Mouse (Mus musculus) forebrain, embryonic 10.5 days (tissue): ENCODE data around the gene Psmc4. TPM values are rescaled to one million over a fixed set of nuclear protein-coding genes. Genes with fewer than 3 reads are reported as not detected.

Experiments
- DNase-seq: peaks from one replicate; pipeline ENCODE4 v3.0.0-alpha.2; 2017; ENCODE audit warnings: low spot score; ENCODE audit errors: extremely low spot score
- H3K27ac ChIP-seq: fragments of 300-500 bp; sonication (generic); 2 replicates; pipeline ENCODE4 v1.5.1; 2016; ENCODE audit warnings: mild to moderate bottlenecking
- H3K27me3 ChIP-seq: fragments of 300-500 bp; sonication (generic); 2 replicates; pipeline ENCODE4 v1.6.1; 2016; ENCODE audit warnings: mild to moderate bottlenecking; ENCODE audit not compliant: poor library complexity, severe bottlenecking
- H3K36me3 ChIP-seq: fragments of 300-500 bp; sonication (generic); replicated peaks from 2 replicates; pipeline ENCODE4 v1.6.1; 2016; ENCODE audit warnings: mild to moderate bottlenecking, moderate library complexity
- H3K4me1 ChIP-seq: fragments of 300-500 bp; sonication (generic); 2 replicates; pipeline ENCODE4 v1.6.1; 2016
- H3K4me3 ChIP-seq: fragments of 300-500 bp; sonication (generic); 2 replicates; pipeline ENCODE4 v1.5.1; 2016; ENCODE audit warnings: mild to moderate bottlenecking, moderate library complexity
- H3K9me3 ChIP-seq: fragments of 300-500 bp; sonication (generic); 2 replicates; pipeline ENCODE4 v1.6.1; 2016; ENCODE audit warnings: mild to moderate bottlenecking, moderate library complexity
- WGBS: fragments of 180-500 bp; shearing (Covaris S2); methylation state at CpG from one replicate; pipeline ENCODE4 v1.1.7; 2016; 5-methylcytosine and 5-hydroxymethylcytosine counted together
- polyA plus RNA-seq: library from polyadenylated mRNA; unstranded; fragments of >200 nt; fragmentation: Nextera tagmentation; extraction: Ambion mirVana; gene quantifications from 2 replicates; pipeline ENCODE4 v1.2.1, GENCODE M21; 2016

Gene Psmc4
- polyA plus RNA-seq, result 445 and 464 TPM in 2 replicates

DNA sequence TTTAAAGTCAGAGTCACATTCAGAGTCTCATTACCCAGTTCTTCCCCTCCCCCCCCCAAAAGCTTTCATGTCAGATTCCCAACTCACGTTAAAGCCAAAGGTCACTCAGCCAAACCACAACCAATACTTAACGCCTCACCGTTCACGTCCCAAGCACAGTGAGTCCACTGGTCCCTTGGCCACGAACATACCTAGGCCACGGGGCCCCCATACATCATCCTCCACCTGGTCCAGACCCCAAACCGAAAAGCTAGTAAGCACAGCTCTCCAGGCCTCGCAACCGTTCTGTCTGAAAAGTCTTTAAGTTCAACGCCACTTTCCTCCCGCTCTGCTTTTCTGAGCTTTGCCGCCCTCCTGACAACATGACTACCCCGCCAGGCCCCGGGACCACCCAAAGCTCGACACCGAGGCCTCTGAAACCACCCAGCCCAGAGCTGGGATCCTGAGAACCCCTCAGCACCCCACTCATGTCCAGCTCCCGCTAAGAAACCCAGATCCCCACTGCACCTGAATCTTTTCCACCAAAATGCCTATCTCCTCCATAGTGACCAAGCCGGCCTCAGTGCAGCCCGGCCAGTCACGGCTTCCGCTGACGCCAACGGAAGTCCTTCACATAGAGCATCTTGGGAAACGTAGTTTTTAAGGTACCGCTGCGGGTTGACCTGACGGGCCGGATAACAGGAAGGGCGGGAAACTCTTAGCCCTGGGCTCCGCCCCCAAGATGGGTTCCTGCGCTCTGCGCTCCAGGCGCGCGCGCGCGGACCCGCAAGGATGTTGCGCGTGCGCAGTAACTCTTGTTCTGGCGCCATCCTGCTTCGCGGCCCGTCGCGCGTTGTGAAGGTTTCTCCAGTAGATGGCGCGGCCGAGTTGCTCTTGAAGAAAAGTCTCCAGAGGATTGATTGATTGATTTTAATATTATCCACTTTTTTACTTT lies at the start of gene Psmc4:
TSS of gene Psmc4 (minus strand) at position 626 of the 934 bp plus-strand sequence.
- Histone ChIP-seq H3K4me1 (peaks cover 17% of the 10 kb centered on the region), H3K4me3 (peak within 1 kb of the TSS; percentile 78), H3K27me3 (no peaks in the 10 kb centered on the region), H3K9me3 (no peaks in the 10 kb centered on the region), H3K27ac (peak within 1 kb of the TSS; percentile 88), H3K36me3 (peaks cover 43% of the 10 kb centered on the region)
- WGBS, result under 1% methylated on average over 52 of the region's 52 CpGs
- DNase-seq, result peak; percentile 95

DNA sequence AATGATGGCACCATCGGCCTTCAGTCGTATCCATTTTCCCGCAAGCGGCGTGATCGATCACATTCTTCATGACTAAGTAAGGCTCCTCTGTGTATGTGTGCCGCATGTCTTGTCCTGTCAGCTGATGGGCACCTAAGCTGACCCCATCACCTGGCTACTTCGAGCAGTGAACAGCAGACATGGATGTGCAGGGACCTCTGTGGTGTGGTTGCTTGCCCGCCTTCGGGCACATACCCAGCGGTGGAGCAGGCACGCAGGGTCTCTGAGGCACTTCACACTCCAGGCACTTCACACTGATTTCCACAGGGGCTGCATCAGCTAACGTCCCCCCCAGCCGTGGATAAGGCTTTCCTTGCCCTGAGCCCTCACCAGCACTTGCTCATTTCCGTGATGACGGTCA lies 49.2 kb upstream of the Psmc4 start:
- no peak for DNase-seq
- WGBS, result 91% methylated on average over 16 of the region's 16 CpGs
- Histone ChIP-seq H3K36me3 (no peaks in the 10 kb centered on the region), H3K4me1 (no peaks in the 10 kb centered on the region), H3K9me3 (peaks cover 24% of the 10 kb centered on the region), H3K27ac (no peak overlapping the region), H3K27me3 (peaks cover 7% of the 10 kb centered on the region; the same call in 1 of the 2 replicates), H3K4me3 (no peak overlapping the region)

DNA sequence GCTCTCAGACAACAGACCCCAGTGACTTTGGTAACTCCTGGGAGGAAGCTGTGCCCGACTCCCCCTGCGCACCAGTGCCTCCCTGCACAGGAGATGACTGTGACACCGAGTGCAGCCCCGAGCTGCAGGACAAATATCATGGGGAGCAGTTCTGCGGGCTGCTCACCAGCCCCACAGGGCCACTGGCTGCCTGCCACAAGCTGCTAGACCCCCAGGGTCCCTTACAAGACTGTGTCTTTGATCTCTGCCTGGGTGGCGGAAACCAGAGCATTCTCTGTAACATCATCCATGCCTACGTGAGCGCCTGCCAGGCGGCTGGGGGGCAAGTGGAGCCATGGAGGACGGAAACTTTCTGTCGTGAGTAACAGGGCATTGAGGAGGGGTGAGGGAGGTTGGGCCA lies 43.6 kb upstream of the Psmc4 start:
- 53% methylated on average over 11 of the region's 11 CpGs for WGBS
- no peak overlapping the region for H3K27ac ChIP-seq
- peaks cover 6% of the 10 kb centered on the region; the same call in 1 of the 2 replicates for H3K4me1 ChIP-seq
- DNase-seq, result no peak
- H3K4me3 ChIP-seq, result no peak overlapping the region
- H3K27me3 ChIP-seq, result no peaks in the 10 kb centered on the region
- H3K36me3 ChIP-seq, result no peaks in the 10 kb centered on the region
- peaks cover 2% of the 10 kb centered on the region; the same call in 1 of the 2 replicates for H3K9me3 ChIP-seq

DNA sequence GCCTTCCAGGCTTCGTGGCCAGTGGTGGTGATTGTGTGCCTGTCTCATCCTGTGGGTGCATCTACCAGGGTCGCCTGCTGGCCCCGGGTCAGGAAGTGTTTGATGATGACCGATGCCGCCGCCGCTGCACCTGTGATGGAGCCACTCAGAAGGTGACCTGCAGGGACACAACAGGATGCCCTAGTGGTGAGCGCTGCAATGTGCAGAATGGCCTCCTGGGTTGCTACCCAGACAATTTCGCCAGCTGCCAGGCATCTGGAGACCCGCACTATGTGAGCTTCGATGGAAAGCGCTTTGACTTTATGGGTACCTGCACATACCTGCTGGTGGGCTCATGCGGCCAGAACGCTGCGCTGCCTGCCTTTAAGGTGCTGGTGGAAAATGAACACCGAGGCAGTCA lies 36.3 kb upstream of the Psmc4 start:
- Histone ChIP-seq H3K36me3 (no peaks in the 10 kb centered on the region), H3K27me3 (no peaks in the 10 kb centered on the region), H3K9me3 (peaks cover 7% of the 10 kb centered on the region; the same call in 1 of the 2 replicates), H3K4me3 (no peak overlapping the region), H3K4me1 (no peaks in the 10 kb centered on the region), H3K27ac (no peak overlapping the region)
- 84% methylated on average over 16 of the region's 16 CpGs for WGBS
- no peak for DNase-seq

DNA sequence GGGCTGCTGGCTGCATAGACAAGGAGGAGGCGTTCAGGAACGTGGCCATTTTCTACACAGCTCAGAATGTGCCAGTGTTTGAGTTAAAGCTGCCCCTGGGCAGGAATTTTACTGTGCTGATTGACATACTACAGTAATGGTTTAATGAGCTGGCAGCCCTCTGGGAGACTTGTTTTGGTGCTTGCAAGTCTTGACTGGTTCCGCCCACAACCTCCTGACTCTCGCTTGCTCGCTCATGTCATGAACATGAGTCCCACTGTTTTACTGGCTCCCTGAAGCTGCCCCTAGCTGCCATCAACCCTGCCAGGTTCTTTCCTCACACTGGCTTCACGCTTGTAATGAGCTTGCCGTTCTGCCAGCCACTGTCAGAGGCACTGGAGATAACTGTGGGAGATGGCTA lies 34.3 kb upstream of the Psmc4 start:
- Histone ChIP-seq H3K9me3 (peaks cover 7% of the 10 kb centered on the region; the same call in 1 of the 2 replicates), H3K27me3 (no peaks in the 10 kb centered on the region), H3K4me3 (no peak overlapping the region), H3K4me1 (no peaks in the 10 kb centered on the region), H3K36me3 (no peaks in the 10 kb centered on the region), H3K27ac (no peak overlapping the region)
- no peak for DNase-seq
- WGBS, result 93% methylated on average over 7 of the region's 7 CpGs

DNA sequence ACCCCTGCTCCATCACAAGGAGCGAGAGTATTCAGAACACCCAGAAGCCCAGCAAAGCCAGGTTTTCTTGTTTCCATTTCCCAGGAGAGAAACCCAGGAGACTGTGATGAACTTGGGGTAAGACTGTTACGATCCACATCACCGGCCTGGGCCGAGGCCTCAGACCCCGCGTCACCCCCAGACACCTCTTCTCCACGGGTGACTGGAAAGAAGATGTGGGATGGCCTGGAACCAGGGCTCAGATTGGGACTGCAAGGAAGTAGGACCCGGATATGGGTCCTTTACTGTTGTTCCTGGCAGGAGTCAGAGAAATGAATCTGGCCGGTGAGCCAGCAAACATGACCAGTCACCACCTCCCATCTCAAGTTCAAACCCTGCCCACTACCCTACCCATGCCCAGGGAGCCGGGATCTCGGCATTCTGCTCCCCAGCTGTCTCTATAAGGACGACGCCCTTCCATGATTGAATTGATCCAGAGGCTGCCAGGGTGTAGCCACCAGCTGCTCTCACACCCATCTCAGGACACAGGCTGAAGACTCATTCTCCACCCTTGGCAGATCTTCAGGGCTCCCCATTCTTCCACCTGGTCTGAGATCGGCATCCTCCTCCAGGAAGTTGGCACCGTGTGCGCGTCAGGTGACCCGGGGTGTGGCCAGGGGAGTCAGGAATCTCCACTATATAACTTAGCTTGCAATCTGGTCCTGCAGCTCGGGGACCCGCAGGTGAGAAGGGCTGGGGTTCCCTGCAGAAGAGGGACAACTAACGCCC lies 20.8 kb upstream of the Psmc4 start, which contains the start of gene Fcgbp:
TSS of gene Fcgbp (plus strand) at position 706 of the 768 bp plus-strand sequence.
- Histone ChIP-seq H3K36me3 (no peaks in the 10 kb centered on the region), H3K4me3 (no peak within 1 kb of the TSS), H3K4me1 (no peaks in the 10 kb centered on the region), H3K27me3 (no peaks in the 10 kb centered on the region), H3K27ac (no peak within 1 kb of the TSS), H3K9me3 (no peaks in the 10 kb centered on the region)
- no peak for DNase-seq
- 87% methylated on average over 21 of the region's 21 CpGs for WGBS

DNA sequence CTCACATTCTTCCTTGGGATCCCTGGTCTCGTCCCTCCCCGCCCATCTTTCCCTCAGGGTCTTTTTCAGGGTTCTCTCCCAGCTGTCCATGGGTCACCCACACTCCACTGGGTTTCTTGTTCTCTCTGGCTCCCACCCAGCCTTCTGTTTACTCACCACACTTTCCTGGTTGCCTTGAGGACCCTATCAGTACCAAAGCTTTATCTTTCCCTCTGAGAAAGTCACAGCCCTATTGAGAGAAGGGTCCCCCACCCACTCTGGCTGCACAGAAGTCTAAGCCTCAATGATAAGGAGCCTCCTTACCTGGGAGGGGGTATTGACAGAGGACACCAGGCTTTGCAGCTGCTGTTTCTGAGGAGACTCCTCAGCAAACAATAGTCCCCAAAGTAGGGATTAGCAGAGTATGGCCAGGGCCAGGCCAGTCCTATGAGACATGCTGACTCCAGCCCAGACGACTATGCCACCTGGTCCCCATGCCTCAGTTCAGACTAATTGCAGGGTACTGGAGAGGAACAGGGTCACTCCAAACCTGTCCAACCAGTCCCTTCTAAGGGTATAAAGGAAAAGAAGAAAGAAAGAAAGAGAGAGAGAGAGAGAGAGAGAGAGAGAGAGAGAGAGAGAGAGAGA lies 19.8 kb upstream of the Psmc4 start:
- no peak overlapping the region for H3K4me3 ChIP-seq
- no peaks in the 10 kb centered on the region for H3K9me3 ChIP-seq
- H3K4me1 ChIP-seq, result no peaks in the 10 kb centered on the region
- no peaks in the 10 kb centered on the region for H3K27me3 ChIP-seq
- DNase-seq, result no peak
- no peaks in the 10 kb centered on the region for H3K36me3 ChIP-seq
- H3K27ac ChIP-seq, result no peak overlapping the region
- 51% methylated on average over 3 of the region's 3 CpGs for WGBS

DNA sequence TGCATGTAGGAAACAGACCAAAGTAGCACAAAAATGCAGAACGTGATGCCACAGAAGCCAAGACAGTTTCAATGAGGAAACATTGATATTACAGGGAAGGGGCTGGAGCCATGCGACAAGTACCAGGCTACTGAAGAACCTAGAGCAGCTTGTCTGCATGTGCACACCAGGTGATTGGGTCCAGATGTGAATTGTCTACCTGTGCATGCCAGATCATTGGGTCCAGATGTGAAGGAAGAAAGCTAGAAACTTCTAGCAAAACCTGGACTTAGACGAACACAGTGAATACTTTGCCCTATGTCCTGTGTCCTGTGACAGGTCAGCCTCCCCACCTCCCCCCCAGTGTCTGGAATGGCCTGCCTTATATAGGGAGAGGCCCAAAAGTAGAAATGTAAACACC lies 18.8 kb upstream of the Psmc4 start:
- peaks cover under 1% of the 10 kb centered on the region; the same call in 1 of the 2 replicates for H3K9me3 ChIP-seq
- WGBS, result 81% methylated on average over 3 of the region's 3 CpGs

DNA sequence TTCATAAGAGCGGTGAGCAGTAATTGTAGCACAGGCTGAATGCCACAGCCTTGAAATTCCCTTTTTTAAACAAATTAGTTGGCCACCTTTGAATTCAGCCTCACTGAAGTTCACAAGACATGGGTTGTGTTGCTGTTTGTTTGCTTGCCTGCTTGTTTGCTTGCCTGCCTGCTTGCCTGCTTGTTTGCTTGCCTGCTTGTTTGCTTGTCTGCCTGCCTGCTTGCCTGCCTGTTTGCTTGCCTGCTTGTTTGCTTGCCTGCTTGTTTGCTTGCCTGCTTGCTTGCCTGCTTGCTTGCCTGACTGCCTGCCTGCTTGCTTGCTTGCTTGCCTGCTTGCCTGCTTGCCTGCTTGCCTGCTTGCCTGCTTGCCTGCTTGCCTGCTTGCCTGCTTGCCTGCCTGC lies 10.1 kb upstream of the Psmc4 start:
- no peaks in the 10 kb centered on the region for H3K36me3 ChIP-seq
- no peaks in the 10 kb centered on the region for H3K27me3 ChIP-seq
- 93% methylated on average over 1 of the region's 1 CpGs for WGBS
- no peak overlapping the region for H3K27ac ChIP-seq
- no peaks in the 10 kb centered on the region for H3K4me1 ChIP-seq
- DNase-seq, result no peak
- H3K9me3 ChIP-seq, result peaks cover 7% of the 10 kb centered on the region; the same call in 1 of the 2 replicates
- H3K4me3 ChIP-seq, result no peak overlapping the region

More for the DNA sequence above, 18.8 kb upstream of the Psmc4 start:
- DNase-seq, result no peak
- Histone ChIP-seq H3K27me3 (no peaks in the 10 kb centered on the region), H3K4me1 (no peaks in the 10 kb centered on the region), H3K36me3 (no peaks in the 10 kb centered on the region), H3K27ac (no peak overlapping the region), H3K4me3 (no peak overlapping the region)

DNA sequence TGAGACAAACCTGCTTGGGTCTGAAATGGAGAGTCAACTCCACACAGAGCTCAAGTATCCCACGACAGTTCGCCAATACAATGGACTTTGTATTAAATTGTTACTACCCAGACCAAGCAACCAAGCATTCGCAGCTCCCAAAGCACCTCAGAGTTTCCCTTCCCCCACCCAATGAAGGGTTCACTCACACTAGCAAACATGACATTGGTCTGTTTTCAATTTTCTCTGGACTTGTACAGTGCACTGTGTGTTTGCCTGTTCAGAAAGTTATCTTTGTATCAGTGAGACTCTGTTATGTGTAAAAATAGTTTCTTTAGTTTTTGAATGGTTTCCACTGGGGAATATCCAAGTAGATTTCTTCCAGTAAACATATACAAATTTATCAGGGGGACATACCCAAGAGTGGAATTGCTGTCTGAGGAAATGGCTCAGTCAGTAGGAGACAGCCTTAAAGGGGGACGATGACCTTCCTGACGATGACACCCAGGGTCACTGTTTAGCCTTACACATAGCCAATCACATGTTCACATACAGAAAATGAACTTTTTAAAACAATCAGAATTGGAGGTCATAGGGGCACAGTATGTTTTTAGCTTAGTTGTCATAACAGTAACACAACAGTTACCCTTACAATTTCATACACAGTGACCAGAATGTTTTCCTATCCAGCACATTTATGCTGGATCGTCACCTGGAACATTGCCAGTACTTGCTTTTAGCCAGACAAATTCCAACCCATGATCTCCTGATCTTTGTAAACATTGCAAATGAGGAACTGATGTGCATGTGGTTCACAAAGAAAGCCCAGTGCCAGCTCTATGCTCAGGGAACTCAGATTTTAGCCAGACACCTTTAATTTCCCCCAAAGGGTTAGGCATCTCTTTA lies 3.4 kb upstream of the Psmc4 start:
- 86% methylated on average over 6 of the region's 6 CpGs for WGBS
- no peak overlapping the region for H3K27ac ChIP-seq
- H3K4me1 ChIP-seq, result peaks cover 16% of the 10 kb centered on the region
- H3K27me3 ChIP-seq, result no peaks in the 10 kb centered on the region
- H3K36me3 ChIP-seq, result peaks cover 7% of the 10 kb centered on the region
- H3K4me3 ChIP-seq, result no peak overlapping the region
- no peaks in the 10 kb centered on the region for H3K9me3 ChIP-seq
- no peak for DNase-seq

DNA sequence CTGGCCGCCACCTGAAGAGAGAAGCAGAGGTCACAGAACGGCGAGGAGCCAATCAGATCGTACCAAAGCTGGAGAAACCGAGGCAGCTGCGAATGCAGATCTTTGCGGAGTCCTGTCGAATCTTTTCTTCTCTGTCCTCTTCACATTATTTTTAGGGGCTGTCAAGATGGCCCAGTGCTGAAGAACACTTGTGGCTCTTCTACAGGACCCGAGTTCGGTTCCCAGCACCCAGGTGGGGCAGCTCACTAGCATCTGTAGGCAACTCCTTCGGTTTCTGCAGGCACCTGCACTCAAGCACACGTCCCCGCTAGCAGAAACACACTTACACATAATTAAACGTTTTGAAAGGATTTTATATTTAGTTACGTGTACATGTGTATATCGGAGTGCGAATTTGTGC lies 683 bp upstream of the Psmc4 start:
- peak overlapping the region; percentile 88 for H3K27ac ChIP-seq
- H3K27me3 ChIP-seq, result no peaks in the 10 kb centered on the region
- H3K4me1 ChIP-seq, result peaks cover 17% of the 10 kb centered on the region
- H3K4me3 ChIP-seq, result peak overlapping the region; percentile 78
- peaks cover 34% of the 10 kb centered on the region for H3K36me3 ChIP-seq
- no peak for DNase-seq
- 62% methylated on average over 17 of the region's 17 CpGs for WGBS
- H3K9me3 ChIP-seq, result no peaks in the 10 kb centered on the region

DNA sequence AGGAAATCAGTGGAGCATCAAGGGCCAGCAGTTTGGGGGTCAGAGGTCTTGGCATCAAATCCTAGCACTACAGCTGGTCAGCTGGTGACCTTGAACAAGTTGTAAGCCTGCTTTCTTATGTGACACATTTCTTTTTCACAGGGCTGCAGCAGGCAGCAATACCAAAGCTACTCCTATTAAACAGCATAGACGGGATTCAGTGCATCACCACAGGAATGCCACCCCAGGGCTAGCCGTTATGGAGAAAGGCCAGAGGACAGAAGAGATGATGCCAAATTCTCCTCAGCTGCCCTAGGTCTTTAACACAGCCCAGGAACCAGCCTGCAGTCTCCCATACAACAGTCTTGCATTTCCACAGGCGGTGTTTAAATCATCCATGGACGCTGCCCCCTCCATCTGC lies 5.4 kb downstream of the Psmc4 start:
- 88% methylated on average over 4 of the region's 4 CpGs for WGBS
- no peak overlapping the region for H3K4me3 ChIP-seq
- no peaks in the 10 kb centered on the region for H3K27me3 ChIP-seq
- peaks cover 13% of the 10 kb centered on the region for H3K4me1 ChIP-seq
- DNase-seq, result no peak
- H3K9me3 ChIP-seq, result no peaks in the 10 kb centered on the region
- peaks cover 95% of the 10 kb centered on the region for H3K36me3 ChIP-seq
- H3K27ac ChIP-seq, result no peak overlapping the region
